Mouse (Mus musculus): Measurements from ENCODE around the gene Rrp7a. TPM values are rescaled to one million over a fixed set of nuclear protein-coding genes. Genes with fewer than 3 reads are reported as not detected.

Gene Rrp7a
- total RNA-seq, 2 experiments from 2014 or later = 41.8 to 42.8 TPM

GRCm38 (mm10) chr15:83068270-83068669 is 54.3 kb downstream of the Rrp7a start:
- DNase-seq = no peak

DNA sequence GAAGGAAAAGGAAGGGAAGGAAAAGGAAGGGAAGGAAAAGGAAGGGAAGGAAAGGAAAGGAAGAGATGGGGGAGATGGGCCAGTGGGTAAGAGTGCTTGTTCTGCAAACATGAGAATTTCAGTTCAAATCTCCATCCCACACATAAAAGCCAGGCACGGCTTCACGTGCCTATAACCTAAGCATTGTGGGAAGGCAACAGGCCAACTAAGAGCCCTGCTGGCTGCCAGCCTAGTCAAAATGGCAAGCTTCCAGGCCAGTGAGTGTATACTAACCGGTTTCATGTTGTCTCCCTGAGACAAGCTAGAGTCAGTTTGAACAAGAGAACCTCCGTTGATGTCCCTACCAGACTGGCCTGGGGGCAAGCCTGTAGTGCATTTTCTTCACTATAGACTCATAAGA is 57.1 kb downstream of the Rrp7a start:
- DNase-seq = no peak

Other genes with a start within 250 kb of the Rrp7a start
- 10 to 100 TPM; 24.4 to 25.5 TPM for gene Tcf20, start 134.9 kb downstream of the Rrp7a start, total RNA-seq (2021)
- gene Nfam1, start 89.5 kb downstream of the Rrp7a start, total RNA-seq (2021) = 1 to 10 TPM in 1 of 2 experiments, under 1 TPM in 1; 0.69 to 1.3 TPM
- gene Serhl, start 33.3 kb downstream of the Rrp7a start, total RNA-seq (2021) = 10 to 100 TPM; 27.0 to 28.4 TPM
- gene Poldip3, start 26.6 kb upstream of the Rrp7a start, total RNA-seq (2021) = 10 to 100 TPM; 16.7 to 16.9 TPM
- gene Cyb5r3, start 49.8 kb upstream of the Rrp7a start, total RNA-seq (2021) = 10 to 100 TPM; 47.0 to 65.7 TPM
- gene A4galt, start 129.0 kb upstream of the Rrp7a start, total RNA-seq (2021) = 1 to 10 TPM; 3.7 to 4.3 TPM
- gene Arfgap3, start 227.4 kb upstream of the Rrp7a start, total RNA-seq (2021) = 1 to 10 TPM; 5.8 to 9.6 TPM